Mouse (Mus musculus) C2C12 (cell line): Measurements from ENCODE around the gene Hist2h2be.

Experiments used
- CTCF ChIP-seq: IDR thresholded peaks from one replicate; pipeline ENCODE4 v1.5.1; 2011; ENCODE audit not compliant: control insufficient read depth, insufficient read depth, insufficient read length
- MYOG ChIP-seq: IDR thresholded peaks from one replicate; pipeline ENCODE4 v1.6.1; 2011; ENCODE audit not compliant: control insufficient read depth, insufficient read length; ENCODE audit errors: extremely low read depth

GRCm38 (mm10) chr3:96251787-96252186 is 30.9 kb downstream of the Hist2h2be start:
- no peak for TF ChIP-seq CTCF
- TF ChIP-seq MYOG = no peak
